Mouse (Mus musculus): ENCODE measurements around the gene Aven.
"Not testable (repeated sequence)": the region's sequence is repeated elsewhere in the genome, so short reads cannot be mapped to it uniquely, and the experiment has no call there.

The Aven gene

GRCm38 (mm10) chr2:112492856-112493538, at the start of gene Aven:
Gene Aven, plus strand, starts transcription at chr2:112492964.
- peak; percentile 85 for DNase-seq (ENCODE audit: low read depth, low spot score)

- no peak for DNase-seq (ENCODE audit: low read depth, low spot score)
Observed at GRCm38 (mm10) chr2:112443491-112443890, 49.3 kb upstream of the Aven start.

GRCm38 (mm10) chr2:112445511-112445910, 47.3 kb upstream of the Aven start:
- DNase-seq (ENCODE audit: low read depth, low spot score): no peak

- DNase-seq (ENCODE audit: low read depth, low spot score): peak; percentile 36
Observed at GRCm38 (mm10) chr2:112448046-112448445, 44.7 kb upstream of the Aven start.

GRCm38 (mm10) chr2:112448510-112449059, 44.2 kb upstream of the Aven start:
- DNase-seq (ENCODE audit: low read depth, low spot score): no peak

GRCm38 (mm10) chr2:112449597-112450296, 43.0 kb upstream of the Aven start:
- peak; percentile 56 for DNase-seq (ENCODE audit: low read depth, low spot score)

GRCm38 (mm10) chr2:112452513-112452912, 40.3 kb upstream of the Aven start:
- DNase-seq (ENCODE audit: low read depth, low spot score): not testable (repeated sequence)

- peak; percentile 13 for DNase-seq (ENCODE audit: low read depth, low spot score)
Observed at GRCm38 (mm10) chr2:112454125-112454861, 38.5 kb upstream of the Aven start.

GRCm38 (mm10) chr2:112454862-112455564, 37.8 kb upstream of the Aven start, which contains the start of gene Emc7:
Gene Emc7, plus strand, starts transcription at chr2:112454997.
- DNase-seq (ENCODE audit: low read depth, low spot score): peak; percentile 96

GRCm38 (mm10) chr2:112460557-112460956, 32.2 kb upstream of the Aven start:
- no peak for DNase-seq (ENCODE audit: low read depth, low spot score)

GRCm38 (mm10) chr2:112469542-112469941, 23.2 kb upstream of the Aven start:
- no peak for DNase-seq (ENCODE audit: low read depth, low spot score)

- no peak for DNase-seq (ENCODE audit: low read depth, low spot score)
Observed at GRCm38 (mm10) chr2:112470961-112471381, 21.8 kb upstream of the Aven start.

- DNase-seq (ENCODE audit: low read depth, low spot score): no peak
Observed at GRCm38 (mm10) chr2:112472076-112472475, 20.7 kb upstream of the Aven start.

GRCm38 (mm10) chr2:112474997-112475724, 17.6 kb upstream of the Aven start:
- no peak for DNase-seq (ENCODE audit: low read depth, low spot score)

GRCm38 (mm10) chr2:112476554-112476953, 16.2 kb upstream of the Aven start:
- DNase-seq (ENCODE audit: low read depth, low spot score): no peak

GRCm38 (mm10) chr2:112480669-112481068, 12.1 kb upstream of the Aven start, which contains the start of gene Chrm5:
Gene Chrm5, minus strand, starts transcription at chr2:112480769.
- DNase-seq (ENCODE audit: low read depth, low spot score): no peak

GRCm38 (mm10) chr2:112481564-112481963, 11.2 kb upstream of the Aven start:
- peak; percentile 65 for DNase-seq (ENCODE audit: low read depth, low spot score)

GRCm38 (mm10) chr2:112482533-112483333, 10.0 kb upstream of the Aven start:
- no peak for DNase-seq (ENCODE audit: low read depth, low spot score)

- DNase-seq (ENCODE audit: low read depth, low spot score): no peak
Observed at GRCm38 (mm10) chr2:112483334-112483651, 9.5 kb upstream of the Aven start.

- no peak for DNase-seq (ENCODE audit: low read depth, low spot score)
Observed at GRCm38 (mm10) chr2:112484886-112485285, 7.9 kb upstream of the Aven start.

All from A20 (cell line).